Mouse (Mus musculus) testis, postnatal 14 days (tissue): ENCODE results near the gene Dennd2a.
A peak's percentile ranks its signal among the peaks of the same experiment; 100 is the strongest.

ENCODE experiments used
- DNase-seq: peaks from one replicate; pipeline ENCODE4 v3.0.0; 2021; ENCODE audit warnings: low spot score

Gene Dennd2a

DNA sequence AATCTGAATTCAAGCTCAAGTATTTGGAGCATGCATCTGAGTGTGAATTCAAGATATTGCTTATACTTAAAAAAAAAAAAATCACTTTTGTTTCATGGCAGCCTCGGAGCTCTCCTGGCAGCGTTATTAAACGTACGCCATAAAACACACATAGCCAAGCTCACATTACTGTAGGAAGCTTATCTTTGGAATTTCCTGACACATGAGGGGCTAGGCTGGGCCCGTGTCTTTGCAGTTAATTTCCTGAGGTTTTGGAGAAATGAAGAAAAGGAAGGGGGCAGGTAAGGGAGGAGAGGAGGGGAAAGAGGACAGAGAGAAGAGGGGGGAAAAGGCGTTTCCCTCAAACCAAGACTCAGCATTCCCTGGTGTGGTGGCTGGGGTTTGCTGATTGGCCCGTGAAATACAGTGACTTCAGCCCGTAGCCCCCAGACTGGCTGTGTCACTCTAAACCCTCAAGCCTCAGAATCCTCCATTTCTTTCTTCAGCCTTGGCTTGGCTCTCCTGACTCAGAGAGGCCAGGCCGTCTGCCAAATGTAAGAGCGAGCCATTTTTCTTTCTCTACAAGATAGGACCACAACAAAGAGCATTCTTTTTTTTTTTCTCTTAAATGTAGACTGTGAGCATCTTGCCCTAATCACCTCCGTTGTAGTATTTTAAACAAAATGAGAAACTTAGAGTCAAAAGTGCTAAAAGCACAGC, 42.5 kb downstream of the Dennd2a start:
- peak; percentile 33 for DNase-seq

DNA sequence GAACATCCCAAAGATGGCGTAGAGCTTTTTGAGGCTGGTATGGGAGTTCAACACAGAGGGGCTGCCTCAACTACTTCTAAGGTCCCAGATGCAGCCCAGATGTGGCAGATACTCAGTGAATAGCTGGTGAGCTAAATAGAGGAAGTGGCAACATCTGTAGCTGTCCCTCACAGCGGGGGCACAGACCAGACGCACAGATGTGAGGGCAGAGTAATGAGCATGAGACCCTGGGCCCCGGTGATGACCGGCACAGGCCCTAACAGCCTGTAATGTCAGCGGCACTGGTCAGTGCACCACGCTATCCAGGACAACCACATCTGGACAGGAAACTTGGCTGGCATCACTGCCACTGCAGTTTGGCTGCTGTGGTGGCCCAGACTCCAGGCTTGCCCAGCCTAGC, 54.2 kb downstream of the Dennd2a start:
- no peak for DNase-seq

DNA sequence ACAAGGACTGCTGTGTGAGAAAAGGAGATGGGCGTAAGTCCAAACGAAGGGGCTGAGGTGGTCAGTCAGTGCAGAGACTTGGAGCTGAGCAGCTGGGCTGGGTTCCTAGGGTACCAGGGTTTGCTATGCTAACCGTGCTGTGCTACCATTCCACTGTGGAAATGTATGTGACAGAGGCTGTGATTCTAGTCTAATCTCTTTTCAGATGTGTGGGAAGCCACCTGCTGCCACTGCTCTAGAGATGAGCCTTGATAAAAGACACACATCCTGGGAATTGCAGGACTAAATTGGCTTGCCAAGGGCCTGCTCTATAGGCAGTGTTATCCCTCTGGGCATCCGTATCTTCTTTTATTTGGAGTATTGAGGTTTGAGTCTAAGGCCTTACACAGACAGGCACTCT, 60.5 kb downstream of the Dennd2a start:
- DNase-seq: no peak

DNA sequence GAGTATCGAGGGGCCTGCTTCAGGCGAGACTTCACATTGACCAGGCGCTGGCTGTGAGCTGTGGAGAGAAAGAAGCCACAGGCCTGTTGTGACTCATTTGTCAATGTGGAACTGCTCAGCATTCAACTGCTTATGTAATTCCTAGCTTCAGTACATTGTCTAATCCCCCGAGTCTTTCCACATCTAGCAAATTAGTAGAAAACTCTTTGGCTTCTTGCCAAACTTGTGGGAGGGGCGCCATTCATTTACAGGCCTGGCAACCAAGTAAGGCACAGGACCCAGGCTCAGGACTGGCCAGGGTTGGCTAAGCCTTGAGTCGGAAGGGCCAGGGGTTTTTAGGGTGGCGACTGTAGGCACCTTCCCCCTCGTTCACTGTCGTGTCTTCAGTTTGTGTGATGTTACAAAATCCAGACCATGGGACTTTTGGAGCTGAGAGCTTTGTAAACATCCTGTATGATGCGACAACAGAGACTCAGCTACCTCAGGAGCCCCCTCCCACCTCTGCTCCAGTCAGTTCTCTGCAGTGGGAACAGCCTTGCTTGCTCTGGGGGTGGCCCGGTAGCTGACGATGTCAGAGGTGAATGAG, 64.4 kb downstream of the Dennd2a start:
- no peak for DNase-seq

DNA sequence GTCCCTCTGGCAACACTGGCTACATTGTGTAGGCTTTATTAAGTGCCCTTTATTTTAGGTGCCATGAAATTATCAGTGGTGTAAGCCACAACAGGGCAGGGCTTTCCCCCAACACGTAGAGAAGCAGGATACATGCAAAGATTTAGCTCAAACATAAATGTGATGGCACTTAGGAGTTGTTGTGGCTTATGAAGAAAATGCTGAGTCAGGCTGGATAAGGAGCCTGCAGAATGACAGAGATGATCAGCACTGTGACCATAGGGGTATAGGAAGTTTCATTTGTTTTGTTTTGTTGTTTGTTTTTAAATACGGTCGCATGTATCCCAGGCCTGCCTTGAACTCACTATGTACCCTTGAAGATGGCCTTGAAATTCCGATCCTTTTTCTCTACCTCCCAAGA, 65.5 kb downstream of the Dennd2a start:
- DNase-seq: no peak

DNA sequence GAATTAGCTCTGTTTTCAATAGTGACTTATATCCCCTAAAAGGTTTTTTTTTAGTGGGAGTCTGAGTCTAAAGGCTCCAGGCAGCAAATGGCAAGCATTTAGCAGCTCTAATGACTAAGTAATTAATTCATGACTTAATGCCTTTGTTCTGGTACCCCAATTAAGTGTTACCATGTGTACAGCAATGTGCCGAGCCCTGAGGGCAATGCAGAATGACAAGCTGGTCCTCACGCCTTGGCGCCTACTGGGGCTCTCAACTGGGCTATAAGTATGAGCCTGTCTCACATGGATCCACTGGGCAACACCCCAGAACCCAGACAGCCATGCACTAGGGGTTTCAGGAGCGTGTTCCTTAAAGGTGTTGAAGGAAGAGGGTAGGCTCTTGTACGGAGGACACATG, 66.5 kb downstream of the Dennd2a start:
- DNase-seq: no peak

DNA sequence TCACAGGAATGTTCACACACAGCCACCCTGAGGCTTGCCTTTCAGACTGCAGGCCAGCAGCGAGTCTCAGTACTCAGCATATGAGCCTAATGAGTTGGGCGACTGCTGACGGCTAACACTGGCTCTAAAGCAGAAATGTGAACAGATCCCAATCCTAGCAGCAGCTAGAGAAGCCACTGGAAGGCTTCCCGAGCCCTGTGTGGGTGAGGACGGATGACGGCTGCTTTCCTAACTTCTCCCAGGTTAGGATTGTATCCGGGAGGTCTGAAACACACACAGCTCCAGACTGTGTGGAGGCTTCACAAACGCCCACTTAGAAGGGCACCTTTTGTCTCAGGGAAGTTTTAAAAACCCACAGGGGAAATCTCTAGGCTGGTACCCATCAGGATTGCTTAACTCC, 69.4 kb downstream of the Dennd2a start:
- DNase-seq: no peak

DNA sequence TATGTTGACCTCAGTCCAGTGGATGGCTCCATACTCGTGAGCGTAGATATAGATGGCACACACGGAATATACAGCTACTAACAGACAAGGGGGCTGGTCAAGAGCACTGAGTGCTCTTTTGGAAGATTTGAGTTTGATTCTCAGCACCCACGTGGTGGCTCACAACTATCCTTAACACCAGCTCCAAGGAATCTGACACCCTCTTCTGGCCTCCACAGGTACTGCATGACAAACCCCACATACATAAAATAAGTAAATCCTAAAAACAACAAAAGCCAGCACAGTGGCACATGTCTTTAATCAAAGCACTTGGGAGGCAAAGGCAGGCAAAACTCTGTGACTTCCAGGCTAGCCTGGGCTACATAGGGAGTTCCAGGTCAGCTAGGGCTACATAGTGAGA, 74.0 kb downstream of the Dennd2a start:
- DNase-seq: no peak

DNA sequence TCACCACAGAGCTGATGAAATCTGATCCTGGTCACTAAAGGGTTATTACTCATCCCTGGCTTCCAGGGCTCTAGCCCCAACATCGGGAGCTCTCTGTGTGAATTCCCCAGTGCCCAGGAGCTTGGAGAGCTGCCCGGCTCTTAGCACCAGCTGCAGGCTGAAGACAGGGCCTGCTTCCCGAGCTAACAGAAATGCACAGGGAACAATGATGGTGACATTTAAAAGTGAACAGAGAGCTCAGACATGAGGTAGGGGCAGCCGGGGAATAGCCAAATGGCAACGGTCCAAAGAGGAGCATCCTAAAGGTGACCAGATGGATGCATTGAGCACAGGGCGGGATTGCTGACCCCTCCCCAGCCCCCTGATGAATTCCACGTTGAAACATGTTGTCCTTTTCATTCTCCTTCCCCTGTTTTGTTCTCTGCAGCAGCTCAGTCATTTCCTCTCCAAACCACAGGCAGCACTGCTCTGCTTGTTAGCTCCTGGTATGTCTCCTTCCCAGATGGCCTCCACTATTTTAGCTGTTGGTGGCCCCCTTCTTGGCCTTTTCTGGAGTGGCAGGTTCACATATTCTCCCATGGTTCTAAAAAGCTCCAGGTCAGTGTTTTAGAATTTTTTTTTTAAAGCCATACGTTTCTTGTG, 79.0 kb downstream of the Dennd2a start:
- DNase-seq: peak; percentile 22

DNA sequence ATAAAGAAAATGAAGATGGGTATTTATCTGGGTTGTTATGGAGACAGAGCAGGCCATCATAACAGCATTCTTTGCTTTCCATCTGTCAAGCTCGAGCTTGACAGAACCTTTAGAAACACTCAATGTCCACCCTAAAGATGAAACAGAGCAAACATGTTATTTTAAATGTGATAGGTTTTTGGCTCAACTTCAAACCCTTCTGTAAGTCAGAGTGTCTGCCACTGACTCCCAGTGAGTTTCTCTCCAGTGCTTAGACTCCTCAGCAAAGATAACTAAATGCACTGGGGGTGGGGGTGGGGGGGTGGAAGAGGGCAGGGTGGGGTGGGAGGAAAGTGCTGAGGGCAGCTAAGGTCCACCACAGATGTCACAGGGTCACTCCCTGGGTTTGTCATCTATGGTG, 81.0 kb downstream of the Dennd2a start:
- DNase-seq: no peak

DNA sequence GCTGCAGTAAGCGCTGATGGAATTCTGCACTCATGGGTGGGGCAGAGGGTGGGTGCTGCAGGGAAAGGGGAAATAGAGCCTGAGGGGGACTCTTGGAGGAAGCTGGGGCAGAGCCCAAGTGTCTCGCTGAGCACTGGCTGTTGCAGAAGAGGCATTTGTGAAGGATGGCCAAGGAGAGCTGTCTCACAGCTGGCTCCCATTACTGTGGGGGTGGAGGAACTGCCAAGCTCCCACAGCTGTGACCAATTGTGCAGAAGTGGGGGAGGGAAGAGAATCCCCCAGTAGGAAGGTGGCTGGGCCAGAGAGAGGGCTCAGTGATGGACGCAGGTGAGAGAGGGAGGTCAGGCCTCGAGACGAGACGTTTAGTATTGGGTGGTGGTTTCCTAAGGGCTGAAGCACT, 83.2 kb downstream of the Dennd2a start:
- DNase-seq: no peak

DNA sequence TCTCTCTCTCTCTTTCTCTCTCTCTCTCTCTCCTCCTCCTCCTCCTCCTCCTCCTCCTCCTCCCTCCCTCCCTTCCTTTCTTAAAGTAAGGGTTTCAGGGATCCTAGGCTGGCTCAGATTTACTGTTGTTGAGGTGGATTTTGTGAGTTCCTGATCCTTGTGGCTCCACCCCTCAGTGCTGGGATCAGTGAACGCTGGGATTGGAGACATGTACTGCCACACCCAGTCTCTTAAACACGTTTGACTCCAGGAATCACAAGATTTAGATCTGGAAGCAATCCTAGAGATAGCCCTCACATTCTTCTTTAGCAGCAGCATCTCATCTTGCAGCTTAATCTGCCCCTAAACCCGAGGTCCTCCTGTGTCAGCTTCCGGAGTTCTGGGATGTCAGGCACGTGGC, 84.8 kb downstream of the Dennd2a start:
- no peak for DNase-seq

DNA sequence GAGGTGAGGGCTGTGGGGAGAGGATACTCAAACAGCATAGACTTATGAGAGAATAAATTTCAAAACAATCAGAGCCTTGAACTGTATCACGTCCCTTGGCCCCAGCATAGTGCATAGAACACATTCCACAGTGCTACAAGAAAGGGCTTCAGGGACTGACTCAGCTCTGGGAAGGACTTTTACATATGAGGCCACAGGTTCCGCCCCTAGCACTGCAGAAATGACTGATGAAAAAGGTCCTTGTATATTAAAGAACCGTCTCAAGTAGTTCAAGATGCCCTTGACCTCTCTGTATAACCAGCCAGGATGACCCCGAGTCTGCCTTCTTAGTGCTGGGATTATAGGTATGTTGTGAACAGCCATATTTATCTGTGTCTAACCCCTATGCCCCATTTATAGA, 85.4 kb downstream of the Dennd2a start:
- no peak for DNase-seq

DNA sequence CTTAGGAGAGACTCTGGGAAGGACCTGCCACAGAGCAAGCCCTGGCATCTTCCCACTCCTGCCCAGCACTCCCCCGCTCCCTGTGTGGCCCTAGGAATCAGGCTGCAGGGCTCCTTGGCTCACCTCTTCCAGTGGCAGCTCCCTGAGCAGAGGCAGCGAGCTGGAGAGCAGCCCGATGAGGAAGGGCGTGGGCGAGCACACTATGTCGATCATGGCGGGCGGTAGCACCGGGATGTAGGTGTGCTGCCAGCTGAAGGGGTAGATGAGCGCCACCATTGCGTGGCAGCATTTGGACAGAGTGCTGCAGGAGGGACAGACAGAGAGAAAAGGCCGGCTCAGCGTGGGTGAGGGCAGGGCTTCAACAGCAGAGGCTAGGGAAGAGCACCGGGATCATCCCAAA, 87.6 kb downstream of the Dennd2a start:
- no peak for DNase-seq

DNA sequence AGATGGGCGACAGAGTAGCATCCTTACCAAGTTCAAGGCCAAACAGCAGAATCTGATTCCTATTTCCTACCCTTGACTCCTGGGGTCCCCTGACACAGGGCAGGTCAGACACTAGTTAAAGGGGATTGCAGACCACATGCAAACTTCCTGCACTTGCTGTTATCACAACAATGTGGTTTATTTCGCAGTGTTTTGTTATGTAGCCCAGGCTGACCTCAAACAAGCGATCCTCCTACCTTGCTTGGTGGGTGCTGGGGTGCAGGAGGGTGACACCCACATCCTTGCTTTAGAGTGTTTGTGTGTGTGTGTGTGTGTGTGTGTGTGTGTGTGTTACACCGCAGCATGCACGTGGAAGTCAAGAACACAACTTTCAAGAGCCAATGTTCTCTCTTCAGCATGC, 88.2 kb downstream of the Dennd2a start:
- DNase-seq: no peak

DNA sequence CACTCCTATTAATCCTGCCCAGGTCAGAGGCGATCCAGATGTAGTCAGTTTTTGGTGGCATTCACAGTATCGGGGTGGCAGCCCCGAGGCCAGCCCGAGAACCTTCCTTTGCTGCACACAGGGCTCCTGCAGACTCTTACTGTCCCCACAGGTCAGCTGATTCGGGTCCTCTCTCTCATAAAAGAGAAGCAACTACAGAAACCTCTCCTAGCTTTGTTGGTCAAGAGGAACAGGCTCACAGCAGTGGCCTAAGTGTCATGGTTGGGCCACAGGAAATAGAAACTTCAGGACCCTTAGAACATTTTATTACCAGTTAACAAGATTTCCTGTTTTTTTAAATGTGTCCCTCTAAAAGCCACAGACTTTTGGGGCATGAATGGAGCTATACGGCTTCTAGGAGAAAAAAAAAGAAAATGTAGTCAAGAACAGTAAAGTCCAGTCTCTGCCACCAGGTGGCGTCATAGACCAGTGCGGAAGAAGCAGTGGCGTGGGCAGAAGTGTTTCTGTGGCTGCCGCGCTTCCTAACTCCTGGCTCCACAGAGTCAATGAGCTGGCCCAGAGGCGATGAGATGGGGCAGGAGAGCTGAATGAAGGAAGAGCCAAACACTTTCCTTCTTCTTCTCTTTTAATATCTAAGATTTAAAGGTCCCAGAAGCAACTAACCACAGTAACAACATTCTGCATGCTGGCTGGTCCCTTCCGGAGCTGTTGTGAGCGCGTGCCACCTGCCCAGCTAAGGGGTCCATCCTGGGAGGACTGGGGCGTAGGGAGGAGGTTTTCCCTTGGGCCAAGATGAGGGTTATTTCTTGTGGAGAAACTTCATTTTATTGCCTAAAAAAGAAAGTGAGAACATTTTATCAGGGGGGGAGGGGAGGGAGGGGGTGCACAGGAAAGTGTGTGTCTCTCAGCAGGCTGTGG, 94.8 kb downstream of the Dennd2a start:
- peak; percentile 61 for DNase-seq

DNA sequence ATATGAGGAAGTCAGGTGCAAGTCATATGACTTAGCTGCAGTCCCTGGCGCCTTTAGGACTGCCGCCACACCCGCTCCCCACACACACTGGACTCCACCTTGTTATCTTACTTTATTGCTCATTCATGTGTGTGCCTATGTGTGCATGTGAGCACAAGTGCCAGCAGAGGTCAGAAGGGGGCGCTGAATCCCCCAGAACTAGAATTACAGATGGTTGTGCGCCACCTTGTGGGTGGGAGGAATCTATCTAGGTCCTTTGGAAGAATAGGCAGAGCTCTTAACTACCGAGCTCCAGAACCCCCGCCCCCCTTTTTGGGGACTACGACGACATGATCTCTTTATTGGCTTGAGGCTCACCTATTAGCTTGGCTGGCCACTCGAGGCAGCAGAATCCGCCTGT, 97.6 kb downstream of the Dennd2a start:
- DNase-seq: no peak

DNA sequence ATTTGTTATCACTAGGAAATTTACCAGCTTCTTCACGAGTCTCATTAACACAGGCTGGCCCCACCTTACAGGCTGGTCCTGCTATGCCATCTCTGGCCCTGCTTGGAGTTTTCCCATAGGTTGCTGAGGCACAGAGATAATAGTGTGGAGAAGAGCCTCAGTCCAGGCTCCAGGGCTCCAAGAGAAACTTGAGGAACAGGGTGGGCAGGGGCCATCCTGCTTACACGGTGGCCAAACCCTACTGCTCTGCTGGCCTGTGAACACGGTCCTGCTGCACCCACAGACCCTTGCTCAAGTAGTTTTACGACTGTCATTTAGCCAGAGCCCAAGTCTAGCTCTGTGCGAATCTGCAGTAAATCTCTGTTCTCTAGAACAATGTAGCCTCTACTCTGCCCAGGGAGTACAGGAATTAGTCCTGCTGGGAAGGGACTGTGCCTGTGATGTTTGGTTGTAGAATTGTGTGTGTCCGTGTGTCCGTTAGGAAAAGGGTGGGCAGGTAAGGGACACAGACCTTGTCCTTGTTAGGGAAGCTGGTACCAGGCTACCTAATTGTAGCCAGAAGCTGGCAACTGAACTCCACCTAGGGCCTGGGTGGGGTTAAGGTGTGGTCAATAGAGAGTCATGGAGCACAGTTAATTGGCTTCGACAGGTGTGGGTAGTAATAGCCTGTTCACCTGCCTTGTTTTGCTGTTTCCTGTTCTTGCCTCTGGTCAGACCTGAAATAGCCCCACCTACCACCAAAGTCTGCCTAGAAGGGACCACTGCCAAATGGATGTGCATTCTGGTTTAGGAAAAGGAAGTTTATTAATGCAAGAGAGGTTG, 102.1 kb downstream of the Dennd2a start:
- no peak for DNase-seq

DNA sequence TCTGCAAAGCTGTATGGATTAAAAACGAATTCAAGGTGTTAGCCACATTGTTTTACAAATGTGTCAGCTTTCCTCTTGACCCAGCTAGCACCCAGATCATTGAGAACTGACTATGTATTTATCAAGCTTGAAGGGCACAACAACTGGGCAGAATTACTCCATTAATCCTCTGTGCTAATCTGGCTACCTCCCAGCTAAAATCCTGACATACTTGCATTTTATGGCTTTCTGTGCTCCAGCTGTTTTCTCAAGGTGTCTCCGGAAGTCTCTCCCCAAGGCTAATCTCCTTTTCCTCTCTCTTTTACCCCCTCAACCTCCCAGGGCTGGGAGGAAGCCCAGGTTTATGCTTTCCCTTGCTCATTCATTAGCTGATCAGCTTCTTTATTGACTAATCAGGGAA, 103.1 kb downstream of the Dennd2a start:
- no peak for DNase-seq

DNA sequence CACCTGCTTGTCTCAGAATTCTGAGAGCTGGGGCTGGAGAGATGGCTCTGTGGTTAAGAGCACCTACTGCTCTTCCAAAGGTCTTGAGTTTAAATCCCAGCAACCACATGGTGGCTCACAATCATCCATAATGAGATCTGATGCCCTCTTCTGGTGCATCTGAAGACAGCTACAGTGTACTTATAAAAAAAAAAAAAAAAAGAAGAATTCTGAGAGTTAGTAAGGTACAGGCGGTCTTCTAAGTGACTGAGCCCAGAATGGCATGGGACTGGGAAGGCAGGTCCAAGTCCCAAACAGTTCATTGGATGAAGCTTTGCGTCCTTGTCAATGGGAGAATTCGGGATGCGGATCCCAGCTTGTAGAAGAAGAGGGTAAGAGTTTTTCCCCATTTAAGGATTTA, 104.1 kb downstream of the Dennd2a start:
- DNase-seq: no peak

DNA sequence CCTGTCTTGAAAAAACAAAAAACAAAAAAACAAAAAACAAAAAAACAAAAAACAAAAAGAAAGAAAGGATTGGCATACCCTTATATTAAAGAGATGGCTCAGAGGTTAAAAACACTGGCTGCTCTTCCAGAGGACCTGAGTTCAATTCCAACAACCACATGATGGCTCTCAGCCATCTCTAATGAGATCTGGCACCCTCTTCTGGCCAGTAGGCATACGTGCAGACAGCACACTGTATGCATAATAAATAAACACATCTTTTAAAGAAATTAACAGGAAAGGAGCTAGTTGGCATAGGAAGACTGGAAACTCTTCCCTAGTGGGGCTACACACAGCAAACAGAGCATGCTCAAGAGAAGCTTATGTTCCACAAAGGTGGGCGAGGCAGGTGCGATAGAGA, 106.6 kb downstream of the Dennd2a start:
- no peak for DNase-seq

DNA sequence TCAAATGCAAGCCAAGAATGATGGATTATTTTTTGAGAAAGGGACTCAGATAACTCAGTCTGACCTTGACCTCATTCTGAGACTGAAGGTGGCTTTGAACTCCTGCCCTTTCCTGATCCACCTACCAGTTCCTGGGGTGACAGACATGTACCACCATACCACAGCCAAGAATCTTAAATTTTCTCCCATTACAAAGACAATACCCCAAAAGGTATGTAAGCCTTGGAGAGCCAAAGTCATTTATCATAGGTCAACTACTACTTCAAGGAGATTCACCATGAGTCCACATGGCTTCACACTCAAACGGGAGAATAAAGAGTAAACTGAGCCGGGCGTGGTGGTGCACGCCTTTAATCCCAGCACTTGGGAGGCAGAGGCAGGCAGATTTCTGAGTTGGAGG, 107.1 kb downstream of the Dennd2a start:
- no peak for DNase-seq
